Mouse (Mus musculus) CH12.LX (cell line): ENCODE measurements around the gene Mctp2. TPM values are rescaled to one million over a fixed set of nuclear protein-coding genes. Genes with fewer than 3 reads are reported as not detected.

Experiments used
- DNase-seq: peaks from one replicate; pipeline ENCODE4 v3.0.0-alpha.2; 2013; ENCODE audit errors: extremely low read depth
- H3K27ac ChIP-seq: 2 replicates; pipeline ENCODE4 v1.5.1; 2012; ENCODE audit warnings: low read depth, mild to moderate bottlenecking, control low read depth, moderate library complexity; ENCODE audit not compliant: insufficient read depth
- H3K27me3 ChIP-seq: replicated peaks from 2 replicates; pipeline ENCODE3; 2012; ENCODE audit warnings: inconsistent platforms
- H3K36me3 ChIP-seq, 2 experiments: replicated peaks in 1 of 2; 2 replicates each; pipeline versions ENCODE3 to v1.6.1; 2012; ENCODE audit warnings: inconsistent platforms in 1 of 2, low read length in 1 of 2, mild to moderate bottlenecking in 1 of 2, mixed read lengths in 1 of 2, moderate library complexity in 1 of 2; ENCODE audit not compliant: control insufficient read depth in 1 of 2, insufficient read depth in 1 of 2
- H3K4me1 ChIP-seq, 2 experiments: 2 replicates each; pipeline ENCODE4 v1.6.1; 2012; ENCODE audit warnings: inconsistent platforms in 1 of 2, moderate library complexity in 1 of 2; ENCODE audit not compliant: insufficient read depth in 2 of 2, control insufficient read depth in 1 of 2
- H3K4me2 ChIP-seq: 2 replicates; pipeline ENCODE4 v1.6.1; 2012; ENCODE audit warnings: low read depth, mild to moderate bottlenecking, control low read depth; ENCODE audit not compliant: poor library complexity, insufficient read depth, severe bottlenecking
- H3K4me3 ChIP-seq, 3 experiments: fragments of 150-350 bp in 1 of 3; sonication (generic) in 1 of 3; replicated peaks in 1 of 3; 2 replicates each; pipeline versions ENCODE3 to v1.5.1; 2011 to 2012; ENCODE audit warnings: low read depth in 2 of 3, low read length in 2 of 3, mild to moderate bottlenecking in 2 of 3, moderate library complexity in 2 of 3, control low read depth in 1 of 3, improper control_type of control experiment in 1 of 3, inconsistent platforms in 1 of 3, mixed read lengths in 1 of 3; ENCODE audit not compliant: poor library complexity in 1 of 3
- H3K79me2 ChIP-seq: replicated peaks from 2 replicates; pipeline ENCODE4 v1.6.1; 2012; ENCODE audit warnings: mild to moderate bottlenecking, moderate library complexity; ENCODE audit not compliant: control insufficient read depth, poor library complexity, insufficient read depth, severe bottlenecking; ENCODE audit errors: extremely low read depth
- H3K9ac ChIP-seq: 2 replicates; pipeline ENCODE4 v1.6.1; 2012; ENCODE audit warnings: low read depth, mild to moderate bottlenecking, control low read depth, moderate library complexity; ENCODE audit not compliant: insufficient read depth
- H3K9me3 ChIP-seq: replicated peaks from 2 replicates; pipeline ENCODE3; 2012; ENCODE audit warnings: low read length, inconsistent platforms, mixed read lengths
- ELF1 ChIP-seq: IDR thresholded peaks from 2 replicates; pipeline ENCODE4 v1.6.1; 2014; ENCODE audit warnings: low read depth, mild to moderate bottlenecking, inconsistent platforms, low read length, improper control_type of control experiment
- HCFC1 ChIP-seq: IDR thresholded peaks from 2 replicates; pipeline ENCODE4 v1.6.1; 2012; ENCODE audit warnings: low read depth, mild to moderate bottlenecking, inconsistent platforms, low read length, improper control_type of control experiment
- IRF4 ChIP-seq: IDR thresholded peaks from 2 replicates; pipeline ENCODE4 v1.6.1; 2014; ENCODE audit warnings: low read depth, mild to moderate bottlenecking, inconsistent platforms, low read length, improper control_type of control experiment
- KAT2A ChIP-seq: IDR thresholded peaks from 2 replicates; pipeline ENCODE4 v1.6.1; 2012; ENCODE audit warnings: low read length, improper control_type of control experiment, inconsistent platforms; ENCODE audit not compliant: insufficient replicate concordance
- RAD21 ChIP-seq: IDR thresholded peaks from 2 replicates; pipeline ENCODE4 v1.6.1; 2011; ENCODE audit warnings: low read depth, mild to moderate bottlenecking, low read length, improper control_type of control experiment, moderate library complexity
- RCOR1 ChIP-seq: conservative IDR thresholded peaks from 2 replicates; pipeline ENCODE4 v1.6.1; 2012; ENCODE audit warnings: low read depth, mild to moderate bottlenecking, inconsistent platforms, low read length, improper control_type of control experiment
- ZC3H11A ChIP-seq: IDR thresholded peaks from 2 replicates; pipeline ENCODE4 v1.6.1; 2012; ENCODE audit warnings: low read depth, mild to moderate bottlenecking, inconsistent platforms, low read length, improper control_type of control experiment
- ZKSCAN1 ChIP-seq: IDR thresholded peaks from 2 replicates; pipeline ENCODE4 v1.6.1; 2012; ENCODE audit warnings: low read depth, inconsistent platforms, low read length, improper control_type of control experiment, borderline replicate concordance
- ZNF384 ChIP-seq: IDR thresholded peaks from 2 replicates; pipeline ENCODE4 v1.6.1; 2012; ENCODE audit warnings: low read depth, low read length, improper control_type of control experiment, inconsistent platforms
- dilution Hi-C: fragments of 300-500 bp; cut with MboI; formaldehyde crosslinking; loops from 2 replicates; pipeline ENCODE4 v1.14.3; 2020; ENCODE audit warnings: low sequenced_read_pairs; ENCODE audit not compliant: extremely low pct_unique_long_range_greater_than_20kb, extremely low pct_ligation_motif_present
- in situ Hi-C: fragments of 300-500 bp; cut with MboI; formaldehyde crosslinking; loops from 3 replicates; pipeline ENCODE4 v1.14.3; 2019; ENCODE audit warnings: low sequenced_read_pairs, low pct_ligation_motif_present, low pct_unique_long_range_greater_than_20kb, mixed read lengths
- polyA plus RNA-seq: library from polyadenylated mRNA; unstranded; fragments of >175 nt; gene quantifications from 2 replicates; pipeline ENCODE4 v1.2.1, GENCODE M21; 2012; ENCODE audit warnings: low read depth; ENCODE audit not compliant: insufficient read length
- total RNA-seq, 2 experiments: library from RNA; depleted of rRNA; stranded (reverse); fragments of 300-350 nt in 1 of 2; fragments of >200 nt in 1 of 2; gene quantifications; 2 replicates each; pipeline ENCODE4 v1.2.3; 2012 to 2014

Mctp2 gene
- total and polyA plus RNA-seq, 3 experiments = 0.23 to 0.48 (median 0.38) TPM

DNA sequence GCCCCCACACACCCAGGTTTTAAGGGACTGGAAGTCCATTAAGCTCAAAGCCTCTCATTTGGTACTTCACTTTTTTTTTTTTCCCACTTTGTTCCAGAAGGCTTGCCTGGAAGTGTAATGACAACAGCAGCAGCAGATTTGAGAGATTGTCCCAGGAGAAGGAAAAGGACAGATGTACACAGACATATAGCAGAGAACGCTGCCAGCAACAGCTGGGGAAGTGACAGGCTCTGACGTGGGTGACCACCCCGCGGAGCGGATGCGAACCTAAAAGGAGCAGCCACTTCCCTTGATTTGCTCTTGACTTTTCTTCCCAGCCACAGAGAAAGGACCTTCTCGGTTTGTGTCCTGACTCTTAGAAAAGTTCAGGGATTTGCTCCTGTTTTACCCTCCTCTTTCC lies 185.4 kb downstream of the Mctp2 start:
- Histone ChIP-seq H3K4me1 (no peaks in the 10 kb centered on the region), H3K36me3 (no peaks in the 10 kb centered on the region), H3K4me2 (no peak overlapping the region), H3K27ac (no peak overlapping the region), H3K9me3 (no peaks in the 10 kb centered on the region), H3K79me2 (no peaks in the 10 kb centered on the region), H3K9ac (no peak overlapping the region), H3K4me3 (no peak overlapping the region), H3K27me3 (no peaks in the 10 kb centered on the region)
- TF ChIP-seq RAD21 = no peak
- dilution Hi-C loops = no loop called here
- no peak for DNase-seq
- in situ Hi-C loops = no loop called here

DNA sequence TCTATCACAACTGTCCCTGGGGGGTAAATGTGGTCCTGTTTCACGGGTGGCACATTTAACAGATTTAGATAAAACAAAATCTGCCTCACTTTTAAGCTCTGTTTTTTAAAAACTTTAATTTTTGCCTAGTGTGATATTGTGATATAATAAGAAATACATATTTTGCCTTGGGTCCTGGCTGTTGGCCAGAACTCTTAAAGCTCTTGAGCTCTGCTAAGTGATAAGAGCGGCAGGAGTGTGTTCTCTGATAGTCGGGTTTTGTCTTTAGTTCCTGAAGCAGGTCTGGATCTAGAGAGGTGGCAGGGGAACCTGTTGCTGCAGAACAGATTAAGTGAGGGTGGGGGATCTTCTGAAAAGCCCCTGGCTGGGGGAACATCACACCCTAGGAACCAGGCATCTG lies 186.7 kb downstream of the Mctp2 start:
- H3K27ac ChIP-seq = no peak overlapping the region
- TF ChIP-seq RCOR1 (no peak), ZC3H11A (no peak), ZKSCAN1 (no peak), KAT2A (no peak), IRF4 (no peak), HCFC1 (no peak)
- TF ChIP-seq, all 38 proteins: peak for 0
- Histone ChIP-seq H3K36me3 (no peaks in the 10 kb centered on the region), H3K9ac (no peak overlapping the region), H3K4me3 (no peak overlapping the region), H3K79me2 (no peaks in the 10 kb centered on the region), H3K9me3 (no peaks in the 10 kb centered on the region), H3K4me2 (no peak overlapping the region), H3K27me3 (no peaks in the 10 kb centered on the region), H3K4me1 (no peaks in the 10 kb centered on the region)
- DNase-seq = no peak
- dilution Hi-C loops (no loop called here), in situ Hi-C loops (no loop called here)

DNA sequence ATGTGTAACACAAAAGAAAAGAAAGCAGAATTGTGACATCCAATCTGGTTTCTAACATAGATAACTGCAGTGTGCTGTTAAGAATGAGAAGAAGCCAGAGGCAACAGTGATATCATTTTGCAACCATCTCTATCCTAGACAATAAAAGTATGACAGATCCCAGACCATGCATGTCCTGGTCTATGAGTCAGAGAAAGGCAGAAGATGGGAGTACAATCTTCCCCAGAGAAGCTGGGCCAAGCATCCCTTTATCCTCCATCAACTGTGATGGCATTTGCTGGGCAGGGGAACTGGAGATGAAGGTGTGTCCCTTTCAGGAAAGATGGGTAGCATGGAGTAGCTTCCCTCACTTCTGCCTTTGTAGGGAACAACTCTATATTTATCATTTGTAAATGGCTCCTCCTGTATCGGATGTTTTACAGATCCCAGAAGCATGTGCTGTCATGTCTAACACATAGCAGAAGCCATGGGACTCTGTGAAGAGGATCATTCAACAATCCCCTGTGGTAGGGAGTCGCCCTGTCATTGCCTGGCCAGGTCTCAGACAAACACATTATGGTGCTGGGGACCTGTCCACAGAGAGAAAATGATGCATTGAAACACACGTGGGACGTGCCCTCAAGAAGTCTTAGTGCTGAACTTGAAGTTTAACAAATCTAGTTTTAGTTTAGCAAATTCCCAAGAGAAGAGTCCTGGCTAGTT lies 188.9 kb downstream of the Mctp2 start:
- no peak overlapping the region for H3K9ac ChIP-seq
- H3K4me1 ChIP-seq = no peaks in the 10 kb centered on the region
- dilution Hi-C loops = no loop called here
- no peaks in the 10 kb centered on the region for H3K36me3 ChIP-seq
- H3K27me3 ChIP-seq = no peaks in the 10 kb centered on the region
- no peak overlapping the region for H3K27ac ChIP-seq
- H3K9me3 ChIP-seq = no peaks in the 10 kb centered on the region
- no peak for DNase-seq
- H3K4me2 ChIP-seq = no peak overlapping the region
- in situ Hi-C loops = no loop called here
- no peak overlapping the region for H3K4me3 ChIP-seq
- TF ChIP-seq ELF1 = no peak
- TF ChIP-seq ZKSCAN1 = no peak
- TF ChIP-seq ZNF384 = no peak
- H3K79me2 ChIP-seq = no peaks in the 10 kb centered on the region
